Mouse (Mus musculus) forebrain, embryonic 14.5 days (tissue): Measurements from ENCODE around the gene Zkscan16. TPM values are rescaled to one million over a fixed set of nuclear protein-coding genes. Genes with fewer than 3 reads are reported as not detected.

Experiments used
- ATAC-seq: fragments of 200-750 bp; cut with Nextera tagmentation; 2 replicates; pipeline ENCODE4 v1.8.0; 2017; ENCODE audit warnings: mild to moderate bottlenecking, moderate library complexity
- DNase-seq: peaks from one replicate; pipeline ENCODE4 v3.0.0-alpha.2; 2015; ENCODE audit warnings: low spot score
- H3K27ac ChIP-seq: fragments of 300-500 bp; sonication (generic); 2 replicates; pipeline ENCODE4 v1.5.1; 2014; ENCODE audit warnings: low read depth, mild to moderate bottlenecking, control low read depth, low read length, moderate library complexity
- H3K27me3 ChIP-seq: fragments of 300-500 bp; sonication (generic); replicated peaks from 2 replicates; pipeline ENCODE4 v1.6.1; 2014; ENCODE audit warnings: low read length, control low read depth, mixed read lengths; ENCODE audit not compliant: control insufficient read depth, insufficient read depth
- H3K36me3 ChIP-seq: fragments of 300-500 bp; sonication (generic); 2 replicates; pipeline ENCODE4 v1.6.1; 2014; ENCODE audit warnings: low read length, control low read depth; ENCODE audit not compliant: control insufficient read depth, insufficient read depth
- H3K4me1 ChIP-seq: fragments of 300-500 bp; sonication (generic); 2 replicates; pipeline ENCODE4 v1.6.1; 2014; ENCODE audit warnings: antibody characterized with exemption, low read length, control low read depth; ENCODE audit not compliant: control insufficient read depth, insufficient read depth
- H3K4me2 ChIP-seq: fragments of 300-500 bp; sonication (generic); 2 replicates; pipeline ENCODE4 v1.6.1; 2014; ENCODE audit warnings: mild to moderate bottlenecking, control low read depth, low read length
- H3K4me3 ChIP-seq: fragments of 300-500 bp; sonication (generic); 2 replicates; pipeline ENCODE4 v1.5.1; 2014; ENCODE audit warnings: low read depth, low read length, control low read depth
- H3K9ac ChIP-seq: fragments of 300-500 bp; sonication (generic); 2 replicates; pipeline ENCODE4 v1.6.1; 2014; ENCODE audit warnings: mild to moderate bottlenecking, low read length, control low read depth, moderate library complexity
- H3K9me3 ChIP-seq: fragments of 300-500 bp; sonication (generic); replicated peaks from 2 replicates; pipeline ENCODE4 v1.6.1; 2016; ENCODE audit warnings: low read length, control low read depth, mixed read lengths; ENCODE audit not compliant: control insufficient read depth
- WGBS: fragments of 180-500 bp; shearing (Covaris S2); extraction: QIAGEN DNeasy Blood & Tissue Kit; methylation state at CpG from one replicate; pipeline ENCODE4 v1.1.7; 2014; 5-methylcytosine and 5-hydroxymethylcytosine counted together
- polyA plus RNA-seq: library from polyadenylated mRNA; unstranded; fragments of >200 nt; fragmentation: Nextera tagmentation; extraction: Ambion mirVana; gene quantifications from 2 replicates; pipeline ENCODE4 v1.2.1, GENCODE M21; 2014

Zkscan16 gene
- polyA plus RNA-seq, 1 experiment from 2014 or later, result 0.62 TPM

GRCm38 (mm10) chr4:58989303-58989898 lies 46.0 kb downstream of the Zkscan16 start:
- Histone ChIP-seq H3K27me3 (no peaks in the 10 kb centered on the region), H3K9ac (no peak overlapping the region), H3K27ac (no peak overlapping the region), H3K4me1 (0 out of 2 replicates have a peak, but pooled peaks cover 3% of the 10 kb centered on the region), H3K36me3 (no peaks in the 10 kb centered on the region), H3K4me3 (no peak overlapping the region), H3K9me3 (no peaks in the 10 kb centered on the region), H3K4me2 (no peak overlapping the region)
- ATAC-seq (no peak), DNase-seq (no peak)
- 91% methylated on average over 7 of the region's 7 CpGs for WGBS

- H3K4me2 ChIP-seq, result no peak overlapping the region
- no peaks in the 10 kb centered on the region for H3K36me3 ChIP-seq
- H3K4me1 ChIP-seq, result 0 out of 2 replicates have a peak, but pooled peaks cover 3% of the 10 kb centered on the region
- DNase-seq (peak; percentile 61), ATAC-seq (peak; percentile 59; the same call in 1 of the 2 replicates)
- H3K27ac ChIP-seq, result no peak overlapping the region
- no peak overlapping the region for H3K9ac ChIP-seq
- 65% methylated on average over 17 of the region's 17 CpGs for WGBS
- no peaks in the 10 kb centered on the region for H3K27me3 ChIP-seq
- H3K9me3 ChIP-seq, result no peaks in the 10 kb centered on the region
- H3K4me3 ChIP-seq, result no peak overlapping the region
Observed at GRCm38 (mm10) chr4:58990609-58991434, 47.4 kb downstream of the Zkscan16 start.

- no peaks in the 10 kb centered on the region for H3K9me3 ChIP-seq
- no peak for DNase-seq
- no peak overlapping the region for H3K4me2 ChIP-seq
- H3K4me1 ChIP-seq, result no peaks in the 10 kb centered on the region
- H3K27me3 ChIP-seq, result no peaks in the 10 kb centered on the region
- H3K4me3 ChIP-seq, result no peak overlapping the region
- H3K27ac ChIP-seq, result no peak overlapping the region
- WGBS, result 84% methylated on average over 5 of the region's 5 CpGs
- H3K9ac ChIP-seq, result no peak overlapping the region
- ATAC-seq, result no peak
- no peaks in the 10 kb centered on the region for H3K36me3 ChIP-seq
Observed at GRCm38 (mm10) chr4:58992195-58992594, 48.8 kb downstream of the Zkscan16 start.

GRCm38 (mm10) chr4:58994762-58995161 lies 51.3 kb downstream of the Zkscan16 start, which contains the start of gene Dnajc25:
Gene Dnajc25, plus strand, starts transcription at chr4:58995062.
- H3K27ac ChIP-seq, result no peak within 1 kb of the TSS
- H3K4me3 ChIP-seq, result no peak within 1 kb of the TSS
- H3K4me2 ChIP-seq, result no peak within 1 kb of the TSS
- H3K9ac ChIP-seq, result no peak within 1 kb of the TSS
- DNase-seq (no peak), ATAC-seq (no peak)
- no peaks in the 10 kb centered on the region for H3K27me3 ChIP-seq
- no peaks in the 10 kb centered on the region for H3K9me3 ChIP-seq
- no peaks in the 10 kb centered on the region for H3K4me1 ChIP-seq
- H3K36me3 ChIP-seq, result no peaks in the 10 kb centered on the region
- WGBS, result 94% methylated on average over 4 of the region's 4 CpGs

- no peak overlapping the region for H3K9ac ChIP-seq
- no peak overlapping the region for H3K4me3 ChIP-seq
- no peak for DNase-seq
- 72% methylated on average over 8 of the region's 8 CpGs for WGBS
- H3K27ac ChIP-seq, result no peak overlapping the region
- H3K4me2 ChIP-seq, result no peak overlapping the region
- no peaks in the 10 kb centered on the region for H3K4me1 ChIP-seq
- H3K36me3 ChIP-seq, result no peaks in the 10 kb centered on the region
- ATAC-seq, result no peak
- no peaks in the 10 kb centered on the region for H3K27me3 ChIP-seq
- H3K9me3 ChIP-seq, result no peaks in the 10 kb centered on the region
Observed at GRCm38 (mm10) chr4:58995251-58995693, 51.8 kb downstream of the Zkscan16 start.

GRCm38 (mm10) chr4:58997081-58997480 lies 53.7 kb downstream of the Zkscan16 start:
- no peak overlapping the region for H3K4me2 ChIP-seq
- no peak for ATAC-seq
- 90% methylated on average over 5 of the region's 5 CpGs for WGBS
- no peaks in the 10 kb centered on the region for H3K36me3 ChIP-seq
- no peak overlapping the region for H3K4me3 ChIP-seq
- no peak for DNase-seq
- no peak overlapping the region for H3K9ac ChIP-seq
- H3K9me3 ChIP-seq, result no peaks in the 10 kb centered on the region
- H3K4me1 ChIP-seq, result no peaks in the 10 kb centered on the region
- no peak overlapping the region for H3K27ac ChIP-seq
- H3K27me3 ChIP-seq, result no peaks in the 10 kb centered on the region

GRCm38 (mm10) chr4:58998688-58999087 lies 55.3 kb downstream of the Zkscan16 start:
- Histone ChIP-seq H3K4me1 (no peaks in the 10 kb centered on the region; the same call in 1 of the 2 replicates), H3K9me3 (no peaks in the 10 kb centered on the region), H3K9ac (no peak overlapping the region), H3K27ac (no peak overlapping the region), H3K27me3 (no peaks in the 10 kb centered on the region), H3K4me3 (no peak overlapping the region), H3K36me3 (no peaks in the 10 kb centered on the region), H3K4me2 (no peak overlapping the region)
- DNase-seq, result no peak
- WGBS, result 85% methylated on average over 1 of the region's 1 CpGs
- ATAC-seq, result no peak

- no peak for ATAC-seq
- Histone ChIP-seq H3K9ac (no peak overlapping the region), H3K27ac (no peak overlapping the region), H3K36me3 (no peaks in the 10 kb centered on the region), H3K4me1 (peaks cover 10% of the 10 kb centered on the region), H3K27me3 (no peaks in the 10 kb centered on the region), H3K4me3 (no peak overlapping the region), H3K4me2 (no peak overlapping the region), H3K9me3 (no peaks in the 10 kb centered on the region)
- peak; percentile 78 for DNase-seq
- 11% methylated on average over 2 of the region's 2 CpGs for WGBS
Observed at GRCm38 (mm10) chr4:58999686-59000085, 56.3 kb downstream of the Zkscan16 start.

- H3K27ac ChIP-seq, result no peak overlapping the region
- ATAC-seq (no peak), DNase-seq (no peak)
- H3K27me3 ChIP-seq, result no peaks in the 10 kb centered on the region
- peaks cover 11% of the 10 kb centered on the region for H3K4me1 ChIP-seq
- H3K4me3 ChIP-seq, result no peak overlapping the region
- H3K9me3 ChIP-seq, result no peaks in the 10 kb centered on the region
- WGBS, result 0% methylated on average over 2 of the region's 2 CpGs
- H3K4me2 ChIP-seq, result no peak overlapping the region
- H3K9ac ChIP-seq, result no peak overlapping the region
- H3K36me3 ChIP-seq, result no peaks in the 10 kb centered on the region
Observed at GRCm38 (mm10) chr4:59000614-59001013, 57.2 kb downstream of the Zkscan16 start.
